Mouse (Mus musculus) lung, postnatal 0 days (tissue): ENCODE data around the gene Glmn.

ENCODE experiments used
- CTCF ChIP-seq: IDR thresholded peaks from 2 replicates; pipeline ENCODE4 v1.5.1; 2016; ENCODE audit warnings: antibody characterized with exemption, mild to moderate bottlenecking
- EP300 ChIP-seq: IDR thresholded peaks from 2 replicates; pipeline ENCODE4 v1.6.1; 2016; ENCODE audit warnings: antibody characterized with exemption, mild to moderate bottlenecking, control low read depth

DNA sequence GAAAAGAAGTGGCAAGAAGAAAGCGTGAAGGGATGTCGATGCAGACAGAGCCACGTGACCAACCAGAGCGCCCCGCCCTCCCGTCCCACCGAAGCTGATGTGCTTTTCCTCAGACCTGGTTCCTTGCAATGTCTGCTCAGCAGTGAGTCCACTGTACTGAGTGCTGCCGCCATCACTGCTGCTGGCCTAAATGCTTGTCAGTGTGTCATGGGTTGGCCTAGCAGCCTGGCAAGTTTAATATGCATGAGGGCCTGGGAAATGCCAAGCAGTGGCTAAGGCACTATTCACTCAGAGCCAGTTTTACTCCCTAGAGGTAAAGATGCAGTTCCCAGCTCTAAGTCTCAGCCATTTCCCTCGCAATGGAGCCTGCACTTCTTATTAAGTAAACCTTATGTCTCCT is 28.5 kb downstream of the Glmn start:
- no peak for TF ChIP-seq CTCF
- TF ChIP-seq EP300, result no peak
